Mouse (Mus musculus) intestine, embryonic 16.5 days (tissue): ENCODE data around the gene Tmem211. TPM values are rescaled to one million over a fixed set of nuclear protein-coding genes. Genes with fewer than 3 reads are reported as not detected.
A peak's percentile ranks its signal among the peaks of the same experiment; 100 is the strongest.

Source experiments
- ATAC-seq: fragments of 200-750 bp; cut with Nextera tagmentation; 2 replicates; pipeline ENCODE4 v1.8.0; 2017; ENCODE audit warnings: moderate TSS enrichment, moderate library complexity
- H3K27ac ChIP-seq: fragments of 300-500 bp; sonication (generic); 2 replicates; pipeline ENCODE4 v1.5.1; 2014; ENCODE audit warnings: mild to moderate bottlenecking, low read length
- H3K27me3 ChIP-seq: fragments of 300-500 bp; sonication (generic); replicated peaks from 2 replicates; pipeline ENCODE4 v1.6.1; 2014; ENCODE audit warnings: low read length, control low read depth, mixed read lengths; ENCODE audit not compliant: control insufficient read depth, insufficient read depth
- H3K36me3 ChIP-seq: fragments of 300-500 bp; sonication (generic); 2 replicates; pipeline ENCODE4 v1.6.1; 2014; ENCODE audit warnings: low read length, control low read depth; ENCODE audit not compliant: control insufficient read depth, insufficient read depth
- H3K4me1 ChIP-seq: fragments of 300-500 bp; sonication (generic); 2 replicates; pipeline ENCODE4 v1.6.1; 2014; ENCODE audit warnings: low read length, control low read depth, mixed read lengths; ENCODE audit not compliant: control insufficient read depth, insufficient read depth
- H3K4me2 ChIP-seq: fragments of 300-500 bp; sonication (generic); 2 replicates; pipeline ENCODE4 v1.6.1; 2014; ENCODE audit warnings: low read depth, low read length, control low read depth
- H3K4me3 ChIP-seq: fragments of 300-500 bp; sonication (generic); 2 replicates; pipeline ENCODE4 v1.5.1; 2014; ENCODE audit warnings: mild to moderate bottlenecking, low read length
- H3K9ac ChIP-seq: fragments of 300-500 bp; sonication (generic); 2 replicates; pipeline ENCODE4 v1.6.1; 2014; ENCODE audit warnings: low read depth, low read length
- H3K9me3 ChIP-seq: fragments of 300-500 bp; sonication (generic); 2 replicates; pipeline ENCODE4 v1.6.1; 2016; ENCODE audit warnings: low read length, control low read depth; ENCODE audit not compliant: control insufficient read depth
- WGBS: fragments of 180-500 bp; shearing (Covaris S2); extraction: QIAGEN DNeasy Blood & Tissue Kit; methylation state at CpG from one replicate; pipeline ENCODE4 v1.1.7; 2014; 5-methylcytosine and 5-hydroxymethylcytosine counted together
- polyA plus RNA-seq: library from polyadenylated mRNA; unstranded; fragments of >200 nt; fragmentation: Nextera tagmentation; extraction: Ambion mirVana; gene quantifications from 2 replicates; pipeline ENCODE4 v1.2.1, GENCODE M21; 2015

The Tmem211 gene
- polyA plus RNA-seq, 1 experiment from 2014 or later = 0.13 TPM

DNA sequence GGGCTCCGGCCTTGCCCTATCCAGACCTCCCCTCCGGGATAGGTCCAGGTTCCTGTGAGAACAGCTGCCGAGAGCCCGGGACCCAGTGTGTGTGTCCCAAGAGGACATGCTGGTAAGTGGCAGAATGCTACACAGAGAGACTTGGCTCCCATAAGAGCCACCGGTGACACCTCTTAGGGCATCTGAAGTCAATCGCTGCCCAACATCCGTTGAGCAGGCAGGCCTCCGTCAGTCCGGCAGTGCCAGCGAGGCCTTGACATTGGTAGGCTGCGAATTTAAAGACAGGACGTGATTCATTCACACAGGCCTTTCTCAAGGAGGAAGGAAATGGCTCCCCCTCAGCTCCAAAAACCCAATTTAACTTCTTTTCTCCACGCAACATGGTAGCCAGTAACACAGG is 16.8 kb upstream of the Tmem211 start:
- Histone ChIP-seq H3K4me1 (peaks cover 50% of the 10 kb centered on the region), H3K9me3 (no peaks in the 10 kb centered on the region), H3K27me3 (no peaks in the 10 kb centered on the region), H3K36me3 (no peaks in the 10 kb centered on the region), H3K9ac (peak overlapping the region; percentile 45), H3K27ac (peak overlapping the region; percentile 86), H3K4me2 (no peak overlapping the region), H3K4me3 (no peak overlapping the region)
- no peak for ATAC-seq
- WGBS = 78% methylated on average over 13 of the region's 13 CpGs

DNA sequence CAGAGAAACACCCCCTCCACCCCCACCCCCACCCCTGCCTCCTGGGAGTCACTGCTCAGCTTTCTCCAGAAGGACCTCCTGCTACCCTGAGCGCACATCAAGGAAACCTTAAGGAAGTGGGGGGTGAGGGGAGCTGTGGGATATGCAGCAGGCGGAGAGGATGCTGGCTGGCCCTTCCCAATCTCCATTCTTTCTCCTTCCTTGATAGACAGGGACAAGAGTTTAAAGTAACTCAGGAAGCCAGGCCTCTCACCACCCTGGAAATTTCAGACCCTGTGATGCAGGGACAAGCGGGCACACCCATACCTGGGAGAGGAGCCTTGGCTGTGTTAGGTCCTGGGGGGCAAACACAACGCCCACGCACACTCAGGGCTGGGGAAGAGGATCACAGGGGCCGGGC is 16.4 kb upstream of the Tmem211 start:
- H3K36me3 ChIP-seq = no peaks in the 10 kb centered on the region
- H3K4me1 ChIP-seq = peaks cover 50% of the 10 kb centered on the region
- ATAC-seq = no peak
- 0 out of 2 replicates have a peak overlapping the region, but pooled peaks have one; percentile 25 for H3K9ac ChIP-seq
- H3K4me3 ChIP-seq = no peak overlapping the region
- H3K27me3 ChIP-seq = no peaks in the 10 kb centered on the region
- H3K4me2 ChIP-seq = no peak overlapping the region
- 80% methylated on average over 6 of the region's 6 CpGs for WGBS
- H3K27ac ChIP-seq = peak overlapping the region; percentile 86
- no peaks in the 10 kb centered on the region for H3K9me3 ChIP-seq

DNA sequence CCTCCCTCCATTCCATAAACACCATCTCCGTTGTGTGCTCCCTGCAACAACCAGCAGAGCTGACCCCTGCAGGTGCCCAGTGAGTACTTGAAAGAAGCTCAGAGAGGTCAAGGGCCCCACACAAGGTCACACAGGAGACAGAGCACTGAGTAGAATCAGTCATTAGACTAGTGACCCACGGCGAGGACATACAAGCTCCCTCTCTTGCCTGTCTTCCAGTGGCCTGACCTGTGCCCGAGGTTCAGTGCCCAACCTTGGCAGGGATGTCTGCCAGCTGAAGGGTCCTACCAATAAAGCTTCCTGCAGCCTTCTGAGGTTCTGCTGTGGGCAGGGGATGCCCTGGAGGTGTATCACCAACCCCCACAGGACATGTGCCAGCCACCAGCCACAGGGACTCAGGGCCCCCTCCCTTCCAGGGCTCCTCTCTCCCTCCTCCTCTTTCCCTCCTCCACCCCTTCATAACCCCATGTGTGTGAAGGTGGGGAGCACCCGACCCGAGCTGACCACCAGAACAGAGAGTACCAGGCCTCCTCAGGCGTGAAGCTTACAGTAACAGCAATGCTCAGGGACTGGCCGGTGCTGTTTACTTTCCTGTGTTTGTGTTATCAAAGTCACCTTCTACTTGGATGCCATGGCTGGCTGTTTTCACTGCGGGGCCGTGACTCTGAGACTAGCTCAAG is 14.4 kb upstream of the Tmem211 start:
- Histone ChIP-seq H3K4me3 (no peak overlapping the region), H3K4me1 (peaks cover 45% of the 10 kb centered on the region), H3K27ac (no peak overlapping the region), H3K36me3 (no peaks in the 10 kb centered on the region), H3K4me2 (no peak overlapping the region), H3K27me3 (no peaks in the 10 kb centered on the region), H3K9me3 (no peaks in the 10 kb centered on the region), H3K9ac (no peak overlapping the region)
- 62% methylated on average over 10 of the region's 10 CpGs for WGBS
- ATAC-seq = no peak

DNA sequence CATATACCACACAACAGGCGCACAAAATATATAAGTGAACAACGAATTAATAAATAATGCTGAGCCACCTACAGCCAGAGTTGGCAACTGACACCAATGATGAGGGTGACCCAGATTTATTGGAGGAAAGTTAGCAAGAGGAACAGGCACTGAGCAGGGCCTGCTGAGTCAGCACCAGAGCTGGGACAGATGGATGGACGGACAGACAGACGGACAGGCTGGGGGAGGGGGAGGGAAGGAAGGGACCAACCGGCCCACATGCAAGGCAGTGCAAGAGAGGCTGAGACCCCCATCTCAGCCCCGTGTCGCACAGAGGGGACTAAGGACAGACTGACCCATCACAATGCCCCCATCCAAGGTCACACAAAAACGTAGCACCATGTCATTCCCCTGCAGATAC is 12.7 kb upstream of the Tmem211 start:
- Histone ChIP-seq H3K4me3 (no peak overlapping the region), H3K9me3 (no peaks in the 10 kb centered on the region), H3K9ac (no peak overlapping the region), H3K4me2 (no peak overlapping the region), H3K27me3 (no peaks in the 10 kb centered on the region), H3K4me1 (peaks cover 39% of the 10 kb centered on the region), H3K27ac (no peak overlapping the region), H3K36me3 (no peaks in the 10 kb centered on the region)
- WGBS = 78% methylated on average over 8 of the region's 8 CpGs
- no peak for ATAC-seq

DNA sequence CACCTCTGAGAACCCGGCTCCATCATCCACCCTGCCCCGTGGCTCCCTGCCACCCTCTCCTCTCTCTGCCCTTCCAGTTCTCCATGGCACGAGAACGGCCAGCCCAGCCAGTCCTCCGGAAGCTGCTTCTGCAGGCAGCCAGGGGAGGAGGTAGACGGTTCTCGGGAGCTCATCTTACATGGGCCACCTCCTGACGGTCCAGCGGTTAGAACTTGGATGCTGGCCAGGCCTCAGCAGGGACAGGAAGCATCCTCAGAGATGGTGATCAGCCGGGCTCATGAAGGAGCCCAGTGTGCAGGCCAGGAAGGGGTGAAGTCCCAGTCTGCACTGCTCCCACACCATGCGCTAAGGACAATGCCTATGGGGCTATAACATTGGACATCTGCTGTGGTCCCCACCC is 12.3 kb upstream of the Tmem211 start:
- peaks cover 35% of the 10 kb centered on the region for H3K4me1 ChIP-seq
- H3K27ac ChIP-seq = no peak overlapping the region

DNA sequence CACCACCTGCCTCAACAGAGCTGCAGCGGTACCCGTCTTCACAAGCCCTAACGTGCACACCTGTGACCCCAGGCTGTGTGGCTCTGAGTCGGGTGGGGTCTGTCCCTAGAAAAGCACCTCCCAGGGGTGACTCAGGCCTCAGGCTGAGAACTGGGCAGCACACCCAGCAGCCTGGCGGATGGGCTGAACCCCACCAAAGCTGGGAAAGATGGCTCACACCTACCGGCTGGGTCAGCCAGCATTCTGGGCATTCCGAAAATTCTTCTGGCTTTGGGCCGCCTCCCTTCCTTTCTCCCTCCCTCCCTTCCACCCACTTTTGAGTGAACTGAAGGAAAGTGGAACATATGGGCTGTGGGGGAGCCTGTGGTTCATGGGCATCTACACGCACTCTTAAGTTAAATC is 11.1 kb upstream of the Tmem211 start:
- peaks cover 30% of the 10 kb centered on the region for H3K4me1 ChIP-seq
- H3K27ac ChIP-seq = no peak overlapping the region

More for the DNA sequence above, 12.3 kb upstream of the Tmem211 start:
- H3K36me3 ChIP-seq = no peaks in the 10 kb centered on the region
- H3K27me3 ChIP-seq = no peaks in the 10 kb centered on the region
- no peak overlapping the region for H3K4me2 ChIP-seq
- ATAC-seq = no peak
- 49% methylated on average over 11 of the region's 11 CpGs for WGBS
- no peak overlapping the region for H3K4me3 ChIP-seq
- no peak overlapping the region for H3K9ac ChIP-seq
- H3K9me3 ChIP-seq = no peaks in the 10 kb centered on the region

DNA sequence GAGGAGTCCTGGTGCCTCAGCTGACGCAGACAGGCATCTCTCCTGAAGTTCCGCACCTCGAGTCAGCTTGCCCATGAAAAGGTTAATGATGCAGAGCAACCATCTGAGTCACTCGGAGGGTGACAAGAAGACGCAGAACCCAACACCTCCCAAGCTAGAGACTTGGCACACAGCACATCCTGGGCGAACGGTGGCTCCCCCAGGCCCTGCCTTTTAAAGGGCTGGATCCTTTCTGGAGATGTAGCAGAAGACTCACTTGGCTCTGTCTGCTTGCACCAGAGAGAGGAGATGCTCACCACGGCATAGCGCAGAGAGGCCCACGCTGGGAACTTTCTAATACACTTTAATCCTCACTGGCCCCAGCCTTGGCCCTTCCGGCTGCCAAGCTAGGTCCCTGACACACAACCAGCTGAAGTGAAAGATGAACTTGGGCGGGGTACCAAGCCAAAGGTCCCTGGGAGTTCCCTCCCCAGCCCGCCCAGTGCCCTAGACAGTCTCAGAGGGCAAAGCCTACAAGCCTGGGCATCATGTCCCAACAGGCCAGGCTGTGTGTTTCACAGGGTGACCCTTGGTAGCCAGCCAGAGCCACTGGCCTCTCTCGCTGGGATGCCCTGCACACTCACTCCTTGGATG is 10.3 kb upstream of the Tmem211 start:
- H3K36me3 ChIP-seq = no peaks in the 10 kb centered on the region
- H3K4me1 ChIP-seq = peaks cover 26% of the 10 kb centered on the region
- ATAC-seq = no peak
- WGBS = 53% methylated on average over 14 of the region's 14 CpGs
- H3K27ac ChIP-seq = peak overlapping the region; percentile 54
- H3K27me3 ChIP-seq = no peaks in the 10 kb centered on the region
- H3K9ac ChIP-seq = peak overlapping the region; percentile 45
- H3K9me3 ChIP-seq = no peaks in the 10 kb centered on the region
- peak overlapping the region; percentile 96 for H3K4me2 ChIP-seq
- peak overlapping the region; percentile 17; the same call in 1 of the 2 replicates for H3K4me3 ChIP-seq

More for the DNA sequence above, 11.1 kb upstream of the Tmem211 start:
- WGBS = 76% methylated on average over 9 of the region's 9 CpGs
- H3K36me3 ChIP-seq = no peaks in the 10 kb centered on the region
- no peak overlapping the region for H3K9ac ChIP-seq
- no peaks in the 10 kb centered on the region for H3K27me3 ChIP-seq
- no peak overlapping the region for H3K4me2 ChIP-seq
- H3K4me3 ChIP-seq = no peak overlapping the region
- no peak for ATAC-seq
- H3K9me3 ChIP-seq = no peaks in the 10 kb centered on the region

DNA sequence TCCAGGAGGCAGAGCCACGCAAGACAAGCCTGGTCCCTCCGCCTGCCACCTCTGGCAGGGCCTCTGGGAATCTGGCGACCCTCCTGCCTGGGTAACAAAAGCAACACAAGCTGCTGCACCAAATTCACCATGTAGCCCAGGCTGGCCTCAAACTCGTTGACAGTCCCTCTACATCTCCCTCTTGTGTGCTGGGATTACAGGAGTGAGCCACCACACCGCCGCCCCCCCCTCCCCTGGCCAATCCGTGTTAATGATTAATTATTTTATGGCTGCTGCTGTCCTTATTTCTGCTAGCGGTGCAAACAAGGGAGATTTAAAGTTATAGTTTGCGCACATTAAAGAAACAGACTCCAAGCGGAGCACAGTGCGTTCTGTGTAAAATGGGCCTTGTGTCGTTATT is 9.6 kb upstream of the Tmem211 start:
- ATAC-seq = peak; percentile 17; the same call in 1 of the 2 replicates
- WGBS = 45% methylated on average over 12 of the region's 12 CpGs
- H3K36me3 ChIP-seq = no peaks in the 10 kb centered on the region
- H3K27ac ChIP-seq = peak overlapping the region; percentile 54
- peak overlapping the region; percentile 45 for H3K9ac ChIP-seq
- no peaks in the 10 kb centered on the region for H3K9me3 ChIP-seq
- peaks cover 26% of the 10 kb centered on the region for H3K4me1 ChIP-seq
- no peaks in the 10 kb centered on the region for H3K27me3 ChIP-seq
- peak overlapping the region; percentile 17; the same call in 1 of the 2 replicates for H3K4me3 ChIP-seq
- peak overlapping the region; percentile 96 for H3K4me2 ChIP-seq

DNA sequence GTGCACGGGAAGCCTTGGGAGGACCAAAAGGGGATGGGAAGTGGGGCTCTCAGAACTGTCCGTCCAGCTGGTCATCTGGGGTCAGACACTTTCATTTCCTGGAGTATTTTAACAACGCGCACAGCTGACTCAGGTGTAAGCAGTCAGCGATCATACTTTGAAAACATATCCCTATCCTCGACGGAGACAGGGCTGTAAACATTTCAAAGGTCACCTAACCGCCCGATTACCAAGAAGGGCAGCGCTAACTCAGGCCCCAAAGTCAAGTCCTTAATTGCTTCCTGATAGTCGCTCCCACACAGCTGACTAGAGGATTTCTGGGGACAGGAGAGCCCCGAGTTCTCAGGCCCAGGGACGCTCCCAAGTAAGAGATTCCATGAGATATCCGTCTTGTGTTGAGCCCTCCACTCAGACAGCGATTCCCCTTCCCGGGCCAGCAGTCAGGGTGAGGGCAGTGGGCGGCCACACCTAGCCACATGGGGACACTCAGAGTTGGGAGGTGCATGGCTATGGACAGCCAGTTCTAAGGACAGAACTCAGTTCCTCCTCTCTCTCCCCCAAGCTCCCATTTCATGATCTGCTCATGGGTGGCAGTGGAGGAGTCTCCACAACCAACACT is 8.0 kb upstream of the Tmem211 start:
- Histone ChIP-seq H3K27ac (peak overlapping the region; percentile 91), H3K27me3 (no peaks in the 10 kb centered on the region), H3K9me3 (no peaks in the 10 kb centered on the region), H3K36me3 (no peaks in the 10 kb centered on the region), H3K4me3 (peak overlapping the region; percentile 79), H3K9ac (peak overlapping the region; percentile 54), H3K4me2 (peak overlapping the region; percentile 96), H3K4me1 (peaks cover 26% of the 10 kb centered on the region)
- peak; percentile 26 for ATAC-seq
- 34% methylated on average over 17 of the region's 17 CpGs for WGBS
